Mouse (Mus musculus): ENCODE data around the gene Vmn1r21. TPM values are rescaled to one million over a fixed set of nuclear protein-coding genes. Genes with fewer than 3 reads are reported as not detected.

Gene Vmn1r21
- polyA plus RNA-seq, 1 experiment: not detected

DNA sequence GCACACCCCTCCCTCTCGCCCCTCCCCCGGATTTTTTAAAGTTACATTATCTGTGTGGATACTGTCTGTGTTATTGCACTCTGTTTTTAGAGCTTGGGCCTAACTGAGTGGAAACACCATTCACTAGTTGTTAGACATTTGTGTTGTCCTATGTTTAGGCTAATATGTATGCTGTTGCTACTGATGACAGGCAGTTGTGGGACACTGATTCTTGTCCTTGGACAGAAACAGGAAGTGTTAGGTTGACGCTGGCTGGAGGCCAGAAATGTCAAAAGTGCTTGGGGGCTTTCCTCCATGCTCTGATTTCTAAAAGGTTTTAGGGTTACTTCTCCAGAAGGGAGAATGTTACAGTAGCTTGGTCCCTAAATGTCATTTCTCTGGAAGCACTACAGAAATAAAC lies 54.3 kb downstream of the Vmn1r21 start:
- H3ac ChIP-seq (ENCODE audit: control insufficient read depth, insufficient read length): no peak overlapping the region
- TF ChIP-seq POLR2AphosphoS2 (IDR thresholded peaks at IDR 0.05; ENCODE audit: insufficient read length, low read depth) (no peak), E2F4 (IDR thresholded peaks at IDR 0.05; ENCODE audit: insufficient read depth) (no peak), CEBPB (IDR thresholded peaks at IDR 0.05; ENCODE audit: insufficient read depth, poor library complexity, severe bottlenecking) (no peak), USF1 (IDR thresholded peaks at IDR 0.05; ENCODE audit: low read depth) (no peak), TCF3 (IDR thresholded peaks at IDR 0.05; ENCODE audit: insufficient read length, low read depth) (no peak)
- no peaks in the 10 kb centered on the region for H3K27me3 ChIP-seq (ENCODE audit: control insufficient read depth, insufficient read depth, insufficient read length)
- no peaks in the 10 kb centered on the region for H3K36me3 ChIP-seq (ENCODE audit: control insufficient read depth, insufficient read depth)
- no peaks in the 10 kb centered on the region for H3K79me2 ChIP-seq (ENCODE audit: control insufficient read depth, insufficient read depth)
- H3K4me3 ChIP-seq: no peak overlapping the region
- no peak overlapping the region for H3K4me2 ChIP-seq (ENCODE audit: low read depth)

Other genes starting within 250 kb of the Vmn1r21 start
- 10.1 TPM for gene Pyurf, start 158.3 kb downstream of the Vmn1r21 start, polyA plus RNA-seq (2012; fragmentation: generic; extraction: Trizol)
- 5.8 TPM for gene Lancl2, start 147.8 kb downstream of the Vmn1r21 start, polyA plus RNA-seq (2012; fragmentation: generic; extraction: Trizol)
- 13.7 TPM for gene Vopp1, start 25.2 kb downstream of the Vmn1r21 start, polyA plus RNA-seq (2012; fragmentation: generic; extraction: Trizol)
- gene Vmn1r22, start 57.7 kb upstream of the Vmn1r21 start, polyA plus RNA-seq (2012; fragmentation: generic; extraction: Trizol): not detected
- not detected for gene Vmn1r23, start 76.5 kb upstream of the Vmn1r21 start, polyA plus RNA-seq (2012; fragmentation: generic; extraction: Trizol)
- not detected for gene Vmn1r24, start 111.2 kb upstream of the Vmn1r21 start, polyA plus RNA-seq (2012; fragmentation: generic; extraction: Trizol)
- not detected for gene Vmn1r25, start 130.5 kb upstream of the Vmn1r21 start, polyA plus RNA-seq (2012; fragmentation: generic; extraction: Trizol)
- gene Vmn1r26, start 164.8 kb upstream of the Vmn1r21 start, polyA plus RNA-seq (2012; fragmentation: generic; extraction: Trizol): not detected